Mouse (Mus musculus) CH12.LX (cell line): ENCODE measurements around the gene Fbxw10. TPM values are rescaled to one million over a fixed set of nuclear protein-coding genes. Genes with fewer than 3 reads are reported as not detected.

Experiments used
- DNase-seq: peaks from one replicate; pipeline ENCODE4 v3.0.0-alpha.2; 2013; ENCODE audit errors: extremely low read depth
- H3K27ac ChIP-seq: 2 replicates; pipeline ENCODE4 v1.5.1; 2012; ENCODE audit warnings: low read depth, mild to moderate bottlenecking, control low read depth, moderate library complexity; ENCODE audit not compliant: insufficient read depth
- H3K27me3 ChIP-seq: replicated peaks from 2 replicates; pipeline ENCODE3; 2012; ENCODE audit warnings: inconsistent platforms
- H3K36me3 ChIP-seq, 2 experiments: replicated peaks in 1 of 2; 2 replicates each; pipeline versions ENCODE3 to v1.6.1; 2012; ENCODE audit warnings: inconsistent platforms in 1 of 2, low read length in 1 of 2, mild to moderate bottlenecking in 1 of 2, mixed read lengths in 1 of 2, moderate library complexity in 1 of 2; ENCODE audit not compliant: control insufficient read depth in 1 of 2, insufficient read depth in 1 of 2
- H3K4me1 ChIP-seq, 2 experiments: 2 replicates each; pipeline ENCODE4 v1.6.1; 2012; ENCODE audit warnings: inconsistent platforms in 1 of 2, moderate library complexity in 1 of 2; ENCODE audit not compliant: insufficient read depth in 2 of 2, control insufficient read depth in 1 of 2
- H3K4me2 ChIP-seq: 2 replicates; pipeline ENCODE4 v1.6.1; 2012; ENCODE audit warnings: low read depth, mild to moderate bottlenecking, control low read depth; ENCODE audit not compliant: poor library complexity, insufficient read depth, severe bottlenecking
- H3K4me3 ChIP-seq, 3 experiments: fragments of 150-350 bp in 1 of 3; sonication (generic) in 1 of 3; replicated peaks in 1 of 3; 2 replicates each; pipeline versions ENCODE3 to v1.5.1; 2011 to 2012; ENCODE audit warnings: low read depth in 2 of 3, low read length in 2 of 3, mild to moderate bottlenecking in 2 of 3, moderate library complexity in 2 of 3, control low read depth in 1 of 3, improper control_type of control experiment in 1 of 3, inconsistent platforms in 1 of 3, mixed read lengths in 1 of 3; ENCODE audit not compliant: poor library complexity in 1 of 3
- H3K79me2 ChIP-seq: replicated peaks from 2 replicates; pipeline ENCODE4 v1.6.1; 2012; ENCODE audit warnings: mild to moderate bottlenecking, moderate library complexity; ENCODE audit not compliant: control insufficient read depth, poor library complexity, insufficient read depth, severe bottlenecking; ENCODE audit errors: extremely low read depth
- H3K9ac ChIP-seq: 2 replicates; pipeline ENCODE4 v1.6.1; 2012; ENCODE audit warnings: low read depth, mild to moderate bottlenecking, control low read depth, moderate library complexity; ENCODE audit not compliant: insufficient read depth
- H3K9me3 ChIP-seq: replicated peaks from 2 replicates; pipeline ENCODE3; 2012; ENCODE audit warnings: low read length, inconsistent platforms, mixed read lengths
- BHLHE40 ChIP-seq: IDR thresholded peaks from 2 replicates; pipeline ENCODE4 v1.6.1; 2011; ENCODE audit warnings: mild to moderate bottlenecking, low read depth, low read length, improper control_type of control experiment
- CTCF ChIP-seq, 2 experiments: IDR thresholded peaks in 1 of 2; conservative IDR thresholded peaks in 1 of 2; 2 replicates each; pipeline ENCODE4 v1.5.1; 2011 to 2012; ENCODE audit warnings: low read depth in 2 of 2, low read length in 2 of 2, improper control_type of control experiment in 1 of 2, inconsistent platforms in 1 of 2, mild to moderate bottlenecking in 1 of 2, moderate library complexity in 1 of 2
- EP300 ChIP-seq: IDR thresholded peaks from 2 replicates; pipeline ENCODE4 v1.6.1; 2011; ENCODE audit warnings: low read length, improper control_type of control experiment
- ETS1 ChIP-seq: conservative IDR thresholded peaks from 2 replicates; pipeline ENCODE4 v1.6.1; 2012; ENCODE audit warnings: low read depth, mild to moderate bottlenecking, inconsistent platforms, low read length, improper control_type of control experiment, moderate library complexity
- JUN ChIP-seq: IDR thresholded peaks from 2 replicates; pipeline ENCODE4 v1.6.1; 2011; ENCODE audit warnings: low read depth, mild to moderate bottlenecking, low read length, improper control_type of control experiment, moderate library complexity; ENCODE audit not compliant: insufficient read depth
- JUND ChIP-seq: conservative IDR thresholded peaks from 2 replicates; pipeline ENCODE4 v1.6.1; 2011; ENCODE audit warnings: low read depth, low read length, improper control_type of control experiment
- MAZ ChIP-seq: IDR thresholded peaks from 2 replicates; pipeline ENCODE4 v1.6.1; 2012; ENCODE audit warnings: low read depth, mild to moderate bottlenecking, inconsistent platforms, low read length, improper control_type of control experiment, moderate library complexity
- MXI1 ChIP-seq: IDR thresholded peaks from 2 replicates; pipeline ENCODE4 v1.6.1; 2011; ENCODE audit warnings: mild to moderate bottlenecking, low read depth, low read length, improper control_type of control experiment
- NELFE ChIP-seq: IDR thresholded peaks from 2 replicates; pipeline ENCODE4 v1.6.1; 2011; ENCODE audit warnings: low read depth, low read length, improper control_type of control experiment
- POLR2A ChIP-seq: IDR thresholded peaks from 2 replicates; pipeline ENCODE4 v1.6.1; 2011; ENCODE audit warnings: low read depth, mild to moderate bottlenecking, improper control_type of control experiment, low read length
- POLR2AphosphoS2 ChIP-seq: IDR thresholded peaks from 2 replicates; pipeline ENCODE4 v1.6.1; 2011; ENCODE audit warnings: low read depth, low read length, improper control_type of control experiment
- SMC3 ChIP-seq: IDR thresholded peaks from 2 replicates; pipeline ENCODE4 v1.6.1; 2011; ENCODE audit warnings: low read depth, low read length, improper control_type of control experiment
- UBTF ChIP-seq: IDR thresholded peaks from 2 replicates; pipeline ENCODE4 v1.6.1; 2012; ENCODE audit warnings: low read depth, mild to moderate bottlenecking, inconsistent platforms, low read length, improper control_type of control experiment, moderate library complexity
- USF1 ChIP-seq: IDR thresholded peaks from 2 replicates; pipeline ENCODE4 v1.6.1; 2014; ENCODE audit warnings: low read depth, mild to moderate bottlenecking, inconsistent platforms, low read length, improper control_type of control experiment
- USF2 ChIP-seq: conservative IDR thresholded peaks from 2 replicates; pipeline ENCODE4 v1.6.1; 2011; ENCODE audit warnings: low read depth, low read length, improper control_type of control experiment
- ZC3H11A ChIP-seq: IDR thresholded peaks from 2 replicates; pipeline ENCODE4 v1.6.1; 2012; ENCODE audit warnings: low read depth, mild to moderate bottlenecking, inconsistent platforms, low read length, improper control_type of control experiment
- ZKSCAN1 ChIP-seq: IDR thresholded peaks from 2 replicates; pipeline ENCODE4 v1.6.1; 2012; ENCODE audit warnings: low read depth, inconsistent platforms, low read length, improper control_type of control experiment, borderline replicate concordance
- ZNF384 ChIP-seq: IDR thresholded peaks from 2 replicates; pipeline ENCODE4 v1.6.1; 2012; ENCODE audit warnings: low read depth, low read length, improper control_type of control experiment, inconsistent platforms
- dilution Hi-C: fragments of 300-500 bp; cut with MboI; formaldehyde crosslinking; loops from 2 replicates; pipeline ENCODE4 v1.14.3; 2020; ENCODE audit warnings: low sequenced_read_pairs; ENCODE audit not compliant: extremely low pct_unique_long_range_greater_than_20kb, extremely low pct_ligation_motif_present
- in situ Hi-C: fragments of 300-500 bp; cut with MboI; formaldehyde crosslinking; loops from 3 replicates; pipeline ENCODE4 v1.14.3; 2019; ENCODE audit warnings: low sequenced_read_pairs, low pct_ligation_motif_present, low pct_unique_long_range_greater_than_20kb, mixed read lengths
- polyA plus RNA-seq: library from polyadenylated mRNA; unstranded; fragments of >175 nt; gene quantifications from 2 replicates; pipeline ENCODE4 v1.2.1, GENCODE M21; 2012; ENCODE audit warnings: low read depth; ENCODE audit not compliant: insufficient read length
- total RNA-seq, 2 experiments: library from RNA; depleted of rRNA; stranded (reverse); fragments of 300-350 nt in 1 of 2; fragments of >200 nt in 1 of 2; gene quantifications; 2 replicates each; pipeline ENCODE4 v1.2.3; 2012 to 2014

The Fbxw10 gene
- total and polyA plus RNA-seq, 3 experiments = 0.59 to 1.4 (median 0.78) TPM

DNA sequence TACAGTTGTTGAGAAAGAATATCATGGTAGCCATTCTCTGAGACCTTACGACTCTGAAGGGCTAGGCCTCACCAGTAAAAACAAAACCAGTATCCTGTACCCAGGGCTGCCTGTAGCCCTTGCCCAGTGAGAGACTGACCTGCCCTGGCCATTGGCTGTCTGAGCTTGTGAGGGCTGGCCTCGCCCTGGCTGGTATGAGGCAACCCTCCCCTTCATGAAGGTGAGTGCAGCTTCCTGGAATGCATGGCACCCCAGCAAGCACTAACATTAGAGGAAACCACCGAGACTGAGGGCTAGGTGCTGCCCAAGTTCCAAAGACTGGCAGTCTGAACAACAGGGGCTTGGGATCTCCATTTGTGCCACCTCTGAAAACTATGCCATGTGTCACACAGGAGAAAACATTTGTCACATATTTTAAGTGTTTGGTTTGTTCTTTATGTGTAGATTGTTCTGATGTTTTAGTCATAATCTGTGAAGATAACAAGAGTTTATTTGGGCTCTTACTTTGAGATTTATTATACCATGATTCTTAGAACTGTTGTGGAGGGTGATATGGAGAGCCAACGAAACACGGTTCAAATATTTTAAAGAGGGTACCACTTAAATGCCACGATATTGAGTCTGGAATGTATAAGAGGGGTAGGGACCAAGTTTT, 32.8 kb upstream of the Fbxw10 start:
- H3K9ac ChIP-seq = no peak overlapping the region
- peaks cover 0 to 10% of the 10 kb centered on the region in 2 experiments; a peak in 2 of 4 replicates for H3K4me1 ChIP-seq
- in situ Hi-C loops = no loop called here
- no peaks in the 10 kb centered on the region for H3K9me3 ChIP-seq
- no peaks in the 10 kb centered on the region for H3K36me3 ChIP-seq
- H3K79me2 ChIP-seq = no peaks in the 10 kb centered on the region
- H3K4me3 ChIP-seq = no peak overlapping the region
- no peak for TF ChIP-seq BHLHE40
- TF ChIP-seq CTCF (conservative IDR thresholded peaks at IDR 0.05 in 1 of 2, IDR thresholded peaks at IDR 0.05 in 1 of 2; ENCODE audit: low read depth in 2 of 2, low read length in 2 of 2) = no peak
- TF ChIP-seq POLR2AphosphoS2 = no peak
- TF ChIP-seq USF1 = no peak
- no peak for TF ChIP-seq USF2
- no peak for TF ChIP-seq MAZ
- TF ChIP-seq MXI1 = no peak
- TF ChIP-seq ZC3H11A = no peak
- no peak for TF ChIP-seq JUND
- no peak for TF ChIP-seq JUN
- TF ChIP-seq ZNF384 = no peak
- TF ChIP-seq NELFE = no peak
- no peak for TF ChIP-seq SMC3
- no peak for TF ChIP-seq UBTF
- no peak for TF ChIP-seq ZKSCAN1
- TF ChIP-seq EP300 = no peak
- no peak for TF ChIP-seq ETS1
- TF ChIP-seq, all 38 proteins: peak for 0
- no peak overlapping the region for H3K27ac ChIP-seq
- peaks cover 5% of the 10 kb centered on the region for H3K27me3 ChIP-seq
- DNase-seq = no peak
- dilution Hi-C loops = no loop called here
- no peak overlapping the region for H3K4me2 ChIP-seq

DNA sequence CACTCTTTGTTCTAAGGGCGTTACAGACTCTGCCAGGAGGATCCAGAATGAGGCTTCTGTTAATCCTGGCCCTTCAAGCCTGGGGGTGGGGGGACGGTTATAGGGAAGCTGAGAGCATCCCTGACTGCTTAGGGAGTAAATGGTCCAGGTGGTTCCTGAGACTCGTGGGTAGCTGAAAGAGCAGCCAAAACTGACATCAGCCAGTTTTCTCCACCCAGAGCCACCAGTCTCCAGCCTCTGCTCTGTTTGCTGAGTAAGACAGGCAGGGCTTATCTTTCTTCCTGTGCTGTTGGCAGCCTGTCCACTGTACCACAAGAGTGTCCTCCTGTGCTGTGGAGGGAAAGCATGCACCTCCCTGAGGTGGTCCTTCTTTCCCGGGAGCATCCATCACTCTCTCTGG, 32.2 kb upstream of the Fbxw10 start:
- Histone ChIP-seq H3K4me1 (peaks cover 0 to 10% of the 10 kb centered on the region in 2 experiments; a peak in 2 of 4 replicates), H3K4me2 (no peak overlapping the region), H3K27me3 (peaks cover 5% of the 10 kb centered on the region), H3K27ac (no peak overlapping the region), H3K36me3 (no peaks in the 10 kb centered on the region), H3K79me2 (no peaks in the 10 kb centered on the region), H3K9ac (no peak overlapping the region), H3K9me3 (no peaks in the 10 kb centered on the region), H3K4me3 (no peak overlapping the region)
- in situ Hi-C loops (no loop called here), dilution Hi-C loops (no loop called here)
- TF ChIP-seq ZC3H11A = no peak
- TF ChIP-seq POLR2A = no peak
- no peak for DNase-seq
